Mouse (Mus musculus) hindbrain, embryonic 16.5 days (tissue): Measurements from ENCODE around the gene Palm3. TPM values are rescaled to one million over a fixed set of nuclear protein-coding genes. Genes with fewer than 3 reads are reported as not detected.
"Not testable (repeated sequence)": the region's sequence is repeated elsewhere in the genome, so short reads cannot be mapped to it uniquely, and the experiment has no call there.

Experiments used
- ATAC-seq: fragments of 200-750 bp; cut with Nextera tagmentation; 2 replicates; pipeline ENCODE4 v1.8.0; 2017; ENCODE audit warnings: moderate TSS enrichment, moderate library complexity
- H3K27ac ChIP-seq: fragments of 300-500 bp; sonication (generic); 2 replicates; pipeline ENCODE4 v1.5.1; 2014; ENCODE audit warnings: low read depth, mild to moderate bottlenecking, control low read depth, low read length, moderate library complexity
- H3K27me3 ChIP-seq: fragments of 300-500 bp; sonication (generic); replicated peaks from 2 replicates; pipeline ENCODE4 v1.6.1; 2014; ENCODE audit warnings: low read length; ENCODE audit not compliant: control insufficient read depth, insufficient read depth
- H3K36me3 ChIP-seq: fragments of 300-500 bp; sonication (generic); 2 replicates; pipeline ENCODE4 v1.6.1; 2014; ENCODE audit warnings: mild to moderate bottlenecking, low read length, moderate library complexity, mixed read lengths; ENCODE audit not compliant: control insufficient read depth, insufficient read depth
- H3K4me1 ChIP-seq: fragments of 300-500 bp; sonication (generic); 2 replicates; pipeline ENCODE4 v1.6.1; 2014; ENCODE audit warnings: low read depth, low read length; ENCODE audit not compliant: control insufficient read depth, insufficient read depth
- H3K4me2 ChIP-seq: fragments of 300-500 bp; sonication (generic); 2 replicates; pipeline ENCODE4 v1.6.1; 2014; ENCODE audit warnings: mild to moderate bottlenecking, low read length, control low read depth, moderate library complexity
- H3K4me3 ChIP-seq: fragments of 300-500 bp; sonication (generic); 2 replicates; pipeline ENCODE4 v1.5.1; 2014; ENCODE audit warnings: mild to moderate bottlenecking, low read length, control low read depth, moderate library complexity
- H3K9ac ChIP-seq: fragments of 300-500 bp; sonication (generic); 2 replicates; pipeline ENCODE4 v1.6.1; 2014; ENCODE audit warnings: low read depth, mild to moderate bottlenecking, control low read depth, low read length, moderate library complexity
- H3K9me3 ChIP-seq: fragments of 300-500 bp; sonication (generic); 2 replicates; pipeline ENCODE4 v1.6.1; 2014; ENCODE audit warnings: mild to moderate bottlenecking, low read length, moderate library complexity; ENCODE audit not compliant: control insufficient read depth
- WGBS: fragments of 180-500 bp; shearing (Covaris S2); extraction: QIAGEN DNeasy Blood & Tissue Kit; methylation state at CpG from one replicate; pipeline ENCODE4 v1.1.7; 2014; 5-methylcytosine and 5-hydroxymethylcytosine counted together
- polyA plus RNA-seq: library from polyadenylated mRNA; unstranded; fragments of >200 nt; fragmentation: Nextera tagmentation; extraction: Ambion mirVana; gene quantifications from 2 replicates; pipeline ENCODE4 v1.2.1, GENCODE M21; 2015

Gene Palm3
- polyA plus RNA-seq, 1 experiment from 2014 or later = 11.3 TPM

GRCm38 (mm10) chr8:83978200-83978599, 43.1 kb upstream of the Palm3 start:
- peaks cover 28% of the 10 kb centered on the region for H3K4me1 ChIP-seq
- H3K9ac ChIP-seq = no peak overlapping the region
- H3K4me3 ChIP-seq = no peak overlapping the region
- H3K36me3 ChIP-seq = peaks cover 17% of the 10 kb centered on the region
- no peaks in the 10 kb centered on the region for H3K9me3 ChIP-seq
- 72% methylated on average over 9 of the region's 9 CpGs for WGBS
- no peak overlapping the region for H3K4me2 ChIP-seq
- H3K27me3 ChIP-seq = no peaks in the 10 kb centered on the region
- no peak for ATAC-seq
- H3K27ac ChIP-seq = no peak overlapping the region

- WGBS = 78% methylated on average over 1 of the region's 1 CpGs
- ATAC-seq = no peak
Observed at GRCm38 (mm10) chr8:83980250-83980649, 41.0 kb upstream of the Palm3 start.

GRCm38 (mm10) chr8:83980845-83981244, 40.4 kb upstream of the Palm3 start:
- Histone ChIP-seq H3K9ac (no peak overlapping the region), H3K27ac (no peak overlapping the region), H3K4me2 (no peak overlapping the region), H3K36me3 (peaks cover 29% of the 10 kb centered on the region), H3K27me3 (no peaks in the 10 kb centered on the region), H3K9me3 (no peaks in the 10 kb centered on the region), H3K4me1 (peaks cover 17% of the 10 kb centered on the region), H3K4me3 (no peak overlapping the region)
- ATAC-seq = no peak
- WGBS = 75% methylated on average over 8 of the region's 8 CpGs

More at GRCm38 (mm10) chr8:83980250-83980649, 41.0 kb upstream of the Palm3 start:
- Histone ChIP-seq H3K27ac (no peak overlapping the region), H3K9me3 (no peaks in the 10 kb centered on the region), H3K27me3 (no peaks in the 10 kb centered on the region), H3K4me2 (no peak overlapping the region), H3K4me1 (peaks cover 17% of the 10 kb centered on the region), H3K36me3 (peaks cover 27% of the 10 kb centered on the region), H3K4me3 (no peak overlapping the region), H3K9ac (no peak overlapping the region)

GRCm38 (mm10) chr8:83981533-83981932, 39.7 kb upstream of the Palm3 start:
- 93% methylated on average over 7 of the region's 7 CpGs for WGBS

GRCm38 (mm10) chr8:83982449-83982848, 38.8 kb upstream of the Palm3 start:
- Histone ChIP-seq H3K4me2 (no peak overlapping the region), H3K4me1 (peaks cover 8% of the 10 kb centered on the region), H3K9me3 (no peaks in the 10 kb centered on the region), H3K9ac (no peak overlapping the region), H3K27me3 (no peaks in the 10 kb centered on the region), H3K4me3 (no peak overlapping the region), H3K36me3 (peaks cover 42% of the 10 kb centered on the region), H3K27ac (no peak overlapping the region)
- no peak for ATAC-seq
- WGBS = 88% methylated on average over 4 of the region's 4 CpGs

More at GRCm38 (mm10) chr8:83981533-83981932, 39.7 kb upstream of the Palm3 start:
- Histone ChIP-seq H3K4me3 (no peak overlapping the region), H3K9me3 (no peaks in the 10 kb centered on the region), H3K27me3 (no peaks in the 10 kb centered on the region), H3K4me1 (peaks cover 17% of the 10 kb centered on the region), H3K4me2 (no peak overlapping the region), H3K27ac (no peak overlapping the region), H3K36me3 (peaks cover 35% of the 10 kb centered on the region), H3K9ac (no peak overlapping the region)
- ATAC-seq = no peak

GRCm38 (mm10) chr8:83983222-83983621, 38.0 kb upstream of the Palm3 start:
- not testable (repeated sequence) for ATAC-seq, H3K4me1 ChIP-seq, H3K4me2 ChIP-seq, H3K4me3 ChIP-seq, H3K27ac ChIP-seq, H3K9me3 ChIP-seq, H3K27me3 ChIP-seq, H3K9ac ChIP-seq
- WGBS = 98% methylated on average over 2 of the region's 2 CpGs
- H3K36me3 ChIP-seq = peaks cover 46% of the 10 kb centered on the region

- Histone ChIP-seq H3K9ac (no peak overlapping the region), H3K9me3 (no peaks in the 10 kb centered on the region), H3K36me3 (peaks cover 59% of the 10 kb centered on the region), H3K27me3 (no peaks in the 10 kb centered on the region), H3K27ac (no peak overlapping the region), H3K4me1 (no peaks in the 10 kb centered on the region), H3K4me2 (no peak overlapping the region), H3K4me3 (no peak overlapping the region)
- 89% methylated on average over 7 of the region's 7 CpGs for WGBS
- ATAC-seq = no peak
Observed at GRCm38 (mm10) chr8:83989243-83989642, 32.0 kb upstream of the Palm3 start.

- H3K27me3 ChIP-seq = no peaks in the 10 kb centered on the region
- H3K9me3 ChIP-seq = no peaks in the 10 kb centered on the region
- H3K27ac ChIP-seq = no peak overlapping the region
- H3K36me3 ChIP-seq = peaks cover 56% of the 10 kb centered on the region
- no peaks in the 10 kb centered on the region for H3K4me1 ChIP-seq
- no peak overlapping the region for H3K4me2 ChIP-seq
- ATAC-seq = 0 out of 2 replicates have a peak, but pooled peaks have one; percentile 3
- 96% methylated on average over 14 of the region's 14 CpGs for WGBS
- H3K4me3 ChIP-seq = no peak overlapping the region
- H3K9ac ChIP-seq = no peak overlapping the region
Observed at GRCm38 (mm10) chr8:83990170-83990569, 31.1 kb upstream of the Palm3 start.

GRCm38 (mm10) chr8:83992488-83992887, 28.8 kb upstream of the Palm3 start:
- no peak overlapping the region for H3K4me3 ChIP-seq
- 88% methylated on average over 2 of the region's 2 CpGs for WGBS
- H3K4me2 ChIP-seq = no peak overlapping the region
- H3K27me3 ChIP-seq = no peaks in the 10 kb centered on the region
- no peaks in the 10 kb centered on the region for H3K9me3 ChIP-seq
- no peak for ATAC-seq
- H3K27ac ChIP-seq = no peak overlapping the region
- no peak overlapping the region for H3K9ac ChIP-seq
- H3K4me1 ChIP-seq = peaks cover 4% of the 10 kb centered on the region; the same call in 1 of the 2 replicates
- peaks cover 40% of the 10 kb centered on the region for H3K36me3 ChIP-seq

- Histone ChIP-seq H3K9ac (no peak overlapping the region), H3K9me3 (no peaks in the 10 kb centered on the region), H3K27me3 (no peaks in the 10 kb centered on the region), H3K4me3 (no peak overlapping the region), H3K4me1 (peaks cover 8% of the 10 kb centered on the region), H3K4me2 (no peak overlapping the region), H3K27ac (no peak overlapping the region), H3K36me3 (peaks cover 29% of the 10 kb centered on the region)
- WGBS = 83% methylated on average over 3 of the region's 3 CpGs
- no peak for ATAC-seq
Observed at GRCm38 (mm10) chr8:83994030-83994429, 27.2 kb upstream of the Palm3 start.
